Mouse (Mus musculus): ENCODE measurements around the gene Pitpnm2.

DNA sequence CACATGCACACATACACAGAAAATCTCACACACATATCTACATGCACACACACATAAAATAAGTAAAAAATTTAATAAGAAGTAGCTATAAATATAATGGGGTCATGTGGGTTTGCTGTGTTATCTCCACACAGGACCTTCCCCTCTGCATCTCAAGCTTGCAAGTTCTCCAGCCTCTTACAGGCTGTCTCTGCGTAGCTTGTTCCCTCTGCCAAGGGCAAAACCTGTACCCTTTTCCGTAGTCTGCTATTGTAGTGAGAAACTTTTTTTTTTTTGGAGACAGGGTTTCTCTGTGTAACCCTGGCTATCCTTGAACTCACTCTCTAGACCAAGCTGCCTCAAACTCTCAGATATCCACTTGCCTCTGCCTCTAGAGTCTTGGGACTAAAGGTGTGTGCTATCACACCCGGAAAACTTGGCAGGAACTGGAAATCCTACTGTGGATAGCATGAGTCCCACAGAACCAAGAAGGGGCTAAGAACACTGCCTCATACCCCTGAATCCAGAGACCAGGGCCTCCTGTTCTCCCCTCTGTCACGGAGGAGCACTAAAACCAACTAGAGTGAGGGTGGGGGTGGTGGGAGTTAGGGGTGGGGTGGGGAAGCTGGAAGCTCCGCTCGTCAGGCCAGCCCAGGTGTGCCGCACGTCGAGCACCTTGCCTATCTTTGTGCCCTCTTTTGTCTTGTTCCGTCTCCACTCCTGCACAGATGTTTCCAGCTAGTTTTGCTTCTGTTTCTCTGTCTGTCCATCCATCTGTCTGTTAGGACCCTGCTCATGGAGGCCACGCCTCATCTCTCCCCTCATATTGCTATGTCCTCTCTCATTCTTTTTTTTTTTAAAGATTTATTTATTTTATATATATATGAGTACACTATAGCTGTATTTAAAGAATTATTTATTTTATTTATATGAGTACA, 149.2 kb downstream of the Pitpnm2 start:
- TF ChIP-seq CTCF (IDR thresholded peaks at IDR 0.05; ENCODE audit: low read depth) (no peak), EP300 (IDR thresholded peaks at IDR 0.05; ENCODE audit: low read depth) (no peak)

Data from liver, embryonic 14.5 days (tissue).